Mouse (Mus musculus): ENCODE data around the gene Icam1.

GRCm38 (mm10) chr9:21030781-21031250 lies 15.0 kb downstream of the Icam1 start:
- peak; percentile 61 for TF ChIP-seq CTCF (IDR thresholded peaks at IDR 0.05; ENCODE audit: low read depth)
- TF ChIP-seq EP300 (IDR thresholded peaks at IDR 0.05; ENCODE audit: low read depth): no peak

Measured in heart, postnatal 0 days (tissue).